Mouse (Mus musculus): Measurements from ENCODE around the gene Ppm1k.
"Not testable (repeated sequence)": the region's sequence is repeated elsewhere in the genome, so short reads cannot be mapped to it uniquely, and the experiment has no call there.

Gene Ppm1k

GRCm38 (mm10) chr6:57535386-57535936, at the start of gene Ppm1k:
Gene Ppm1k, minus strand, starts transcription at chr6:57535468.
- DNase-seq (ENCODE audit: low spot score), result peak; percentile 99

GRCm38 (mm10) chr6:57582356-57582755, 47.1 kb upstream of the Ppm1k start:
- DNase-seq (ENCODE audit: low spot score), result no peak

- no peak for DNase-seq (ENCODE audit: low spot score)
Measured at GRCm38 (mm10) chr6:57581595-57581994, 46.3 kb upstream of the Ppm1k start.

GRCm38 (mm10) chr6:57580881-57581548, 45.7 kb upstream of the Ppm1k start, which contains the start of gene Herc6:
Gene Herc6, plus strand, starts transcription at chr6:57581000.
- peak; percentile 67 for DNase-seq (ENCODE audit: low spot score)

GRCm38 (mm10) chr6:57571587-57571986, 36.3 kb upstream of the Ppm1k start:
- no peak for DNase-seq (ENCODE audit: low spot score)

GRCm38 (mm10) chr6:57570170-57570974, 35.1 kb upstream of the Ppm1k start:
- DNase-seq (ENCODE audit: low spot score), result no peak

GRCm38 (mm10) chr6:57567630-57568029, 32.4 kb upstream of the Ppm1k start:
- DNase-seq (ENCODE audit: low spot score), result no peak

- DNase-seq (ENCODE audit: low spot score), result no peak
Measured at GRCm38 (mm10) chr6:57565452-57565851, 30.2 kb upstream of the Ppm1k start.

GRCm38 (mm10) chr6:57563454-57563853, 28.2 kb upstream of the Ppm1k start:
- DNase-seq (ENCODE audit: low spot score), result no peak

GRCm38 (mm10) chr6:57557796-57558317, 22.6 kb upstream of the Ppm1k start:
- DNase-seq (ENCODE audit: low spot score), result no peak

- no peak for DNase-seq (ENCODE audit: low spot score)
Measured at GRCm38 (mm10) chr6:57551211-57551796, 16.0 kb upstream of the Ppm1k start.

GRCm38 (mm10) chr6:57544866-57545265, 9.6 kb upstream of the Ppm1k start:
- DNase-seq (ENCODE audit: low spot score), result no peak

GRCm38 (mm10) chr6:57543591-57543990, 8.3 kb upstream of the Ppm1k start:
- DNase-seq (ENCODE audit: low spot score), result not testable (repeated sequence)

GRCm38 (mm10) chr6:57541737-57542335, 6.6 kb upstream of the Ppm1k start:
- DNase-seq (ENCODE audit: low spot score), result no peak

GRCm38 (mm10) chr6:57540950-57541498, 5.8 kb upstream of the Ppm1k start:
- no peak for DNase-seq (ENCODE audit: low spot score)

GRCm38 (mm10) chr6:57537887-57538286, 2.6 kb upstream of the Ppm1k start:
- DNase-seq (ENCODE audit: low spot score), result no peak

- no peak for DNase-seq (ENCODE audit: low spot score)
Measured at GRCm38 (mm10) chr6:57535971-57536669, 852 bp upstream of the Ppm1k start.

- DNase-seq (ENCODE audit: low spot score), result peak; percentile 54
Measured at GRCm38 (mm10) chr6:57534611-57535286, 519 bp downstream of the Ppm1k start.

- DNase-seq (ENCODE audit: low spot score), result no peak
Measured at GRCm38 (mm10) chr6:57534231-57534610, 1.0 kb downstream of the Ppm1k start.

- no peak for DNase-seq (ENCODE audit: low spot score)
Measured at GRCm38 (mm10) chr6:57533410-57533809, 1.9 kb downstream of the Ppm1k start.

Measured in ovary, adult 18-20 months (tissue).